Mouse (Mus musculus): ENCODE data around the gene Cbfa2t2. TPM values are rescaled to one million over a fixed set of nuclear protein-coding genes. Genes with fewer than 3 reads are reported as not detected.

Gene Cbfa2t2
- total and polyA plus RNA-seq, 2 experiments from 2014 or later = 31.9 to 41.8 TPM

GRCm38 (mm10) chr2:154417107-154417506 lies 19.2 kb upstream of the Cbfa2t2 start:
- Histone ChIP-seq H3K4me3 (ENCODE audit: low read depth, low read length) (no peak overlapping the region), H3K4me2 (ENCODE audit: low read depth) (no peak overlapping the region), H3K9ac (no peak overlapping the region), H3K4me1 (ENCODE audit: insufficient read depth) (peaks cover 5% of the 10 kb centered on the region; the same call in 1 of the 2 replicates), H3K36me3 (ENCODE audit: insufficient read depth) (no peaks in the 10 kb centered on the region), H3K27me3 (ENCODE audit: insufficient read depth, low read length) (no peaks in the 10 kb centered on the region), H3K27ac (ENCODE audit: low read depth, low read length) (no peak overlapping the region), H3K9me3 (ENCODE audit: low read length) (no peaks in the 10 kb centered on the region)
- 12% methylated on average over 3 of the region's 3 CpGs for WGBS
- no peak for ATAC-seq
- TF ChIP-seq CTCF (IDR thresholded peaks at IDR 0.05; ENCODE audit: low read depth) = peak; percentile 84
- peak; percentile 84 for DNase-seq

- Histone ChIP-seq H3K9ac (no peak overlapping the region), H3K36me3 (ENCODE audit: insufficient read depth) (no peaks in the 10 kb centered on the region), H3K9me3 (ENCODE audit: low read length) (no peaks in the 10 kb centered on the region), H3K27me3 (ENCODE audit: insufficient read depth, low read length) (no peaks in the 10 kb centered on the region), H3K4me3 (ENCODE audit: low read depth, low read length) (no peak overlapping the region), H3K4me2 (ENCODE audit: low read depth) (no peak overlapping the region), H3K27ac (ENCODE audit: low read depth, low read length) (no peak overlapping the region), H3K4me1 (ENCODE audit: insufficient read depth) (peaks cover 5% of the 10 kb centered on the region; the same call in 1 of the 2 replicates)
- 94% methylated on average over 7 of the region's 7 CpGs for WGBS
- DNase-seq = no peak
- no peak for ATAC-seq
- TF ChIP-seq CTCF (IDR thresholded peaks at IDR 0.05; ENCODE audit: low read depth) = no peak
Observed at GRCm38 (mm10) chr2:154418001-154418400, 18.3 kb upstream of the Cbfa2t2 start.

- peak overlapping the region; percentile 70 for H3K27ac ChIP-seq (ENCODE audit: low read depth, low read length)
- ATAC-seq (peak; percentile 54), DNase-seq (no peak)
- H3K9ac ChIP-seq = no peak overlapping the region
- peaks cover 5% of the 10 kb centered on the region; the same call in 1 of the 2 replicates for H3K4me1 ChIP-seq (ENCODE audit: insufficient read depth)
- no peak overlapping the region for H3K4me2 ChIP-seq (ENCODE audit: low read depth)
- H3K27me3 ChIP-seq (ENCODE audit: insufficient read depth, low read length) = no peaks in the 10 kb centered on the region
- H3K36me3 ChIP-seq (ENCODE audit: insufficient read depth) = no peaks in the 10 kb centered on the region
- peak; percentile 22 for TF ChIP-seq CTCF (IDR thresholded peaks at IDR 0.05; ENCODE audit: low read depth)
- H3K4me3 ChIP-seq (ENCODE audit: low read depth, low read length) = no peak overlapping the region
- no peaks in the 10 kb centered on the region for H3K9me3 ChIP-seq (ENCODE audit: low read length)
- 24% methylated on average over 9 of the region's 9 CpGs for WGBS
Observed at GRCm38 (mm10) chr2:154419631-154420515, 16.4 kb upstream of the Cbfa2t2 start.

- 20% methylated on average over 7 of the region's 7 CpGs for WGBS
Observed at GRCm38 (mm10) chr2:154420942-154421731, 15.1 kb upstream of the Cbfa2t2 start.

GRCm38 (mm10) chr2:154422181-154422580 lies 14.1 kb upstream of the Cbfa2t2 start:
- Histone ChIP-seq H3K27ac (ENCODE audit: low read depth, low read length) (peak overlapping the region; percentile 73), H3K4me2 (ENCODE audit: low read depth) (no peak overlapping the region), H3K4me3 (ENCODE audit: low read depth, low read length) (no peak overlapping the region), H3K36me3 (ENCODE audit: insufficient read depth) (no peaks in the 10 kb centered on the region), H3K4me1 (ENCODE audit: insufficient read depth) (peaks cover 8% of the 10 kb centered on the region), H3K9me3 (ENCODE audit: low read length) (no peaks in the 10 kb centered on the region), H3K9ac (no peak overlapping the region), H3K27me3 (ENCODE audit: insufficient read depth, low read length) (no peaks in the 10 kb centered on the region)
- 54% methylated on average over 5 of the region's 5 CpGs for WGBS
- no peak for ATAC-seq
- TF ChIP-seq CTCF (IDR thresholded peaks at IDR 0.05; ENCODE audit: low read depth) = no peak
- no peak for DNase-seq

More at GRCm38 (mm10) chr2:154420942-154421731, 15.1 kb upstream of the Cbfa2t2 start:
- H3K4me2 ChIP-seq (ENCODE audit: low read depth) = no peak overlapping the region
- H3K27me3 ChIP-seq (ENCODE audit: insufficient read depth, low read length) = no peaks in the 10 kb centered on the region
- no peaks in the 10 kb centered on the region for H3K9me3 ChIP-seq (ENCODE audit: low read length)
- no peaks in the 10 kb centered on the region for H3K36me3 ChIP-seq (ENCODE audit: insufficient read depth)
- H3K4me3 ChIP-seq (ENCODE audit: low read depth, low read length) = no peak overlapping the region
- peak; percentile 73 for DNase-seq
- peak; percentile 86 for ATAC-seq
- H3K4me1 ChIP-seq (ENCODE audit: insufficient read depth) = peaks cover 5% of the 10 kb centered on the region; the same call in 1 of the 2 replicates
- no peak overlapping the region for H3K9ac ChIP-seq
- peak overlapping the region; percentile 73 for H3K27ac ChIP-seq (ENCODE audit: low read depth, low read length)
- TF ChIP-seq CTCF (IDR thresholded peaks at IDR 0.05; ENCODE audit: low read depth) = no peak

GRCm38 (mm10) chr2:154423548-154423947 lies 12.7 kb upstream of the Cbfa2t2 start:
- Histone ChIP-seq H3K4me1 (ENCODE audit: insufficient read depth) (peaks cover 12% of the 10 kb centered on the region), H3K27me3 (ENCODE audit: insufficient read depth, low read length) (no peaks in the 10 kb centered on the region), H3K9me3 (ENCODE audit: low read length) (no peaks in the 10 kb centered on the region), H3K4me3 (ENCODE audit: low read depth, low read length) (no peak overlapping the region), H3K9ac (no peak overlapping the region), H3K36me3 (ENCODE audit: insufficient read depth) (no peaks in the 10 kb centered on the region), H3K4me2 (ENCODE audit: low read depth) (no peak overlapping the region), H3K27ac (ENCODE audit: low read depth, low read length) (no peak overlapping the region)
- 92% methylated on average over 2 of the region's 2 CpGs for WGBS
- DNase-seq (no peak), ATAC-seq (no peak)
- no peak for TF ChIP-seq CTCF (IDR thresholded peaks at IDR 0.05; ENCODE audit: low read depth)

Measured in forebrain, postnatal 0 days (tissue).